Mouse (Mus musculus) midbrain, embryonic 12.5 days (tissue): Measurements from ENCODE around the gene Coasy. TPM values are rescaled to one million over a fixed set of nuclear protein-coding genes. Genes with fewer than 3 reads are reported as not detected.

Experiments
- ATAC-seq: fragments of 200-750 bp; cut with Nextera tagmentation; 2 replicates; pipeline ENCODE4 v1.8.0; 2017; ENCODE audit warnings: low read depth, moderate TSS enrichment, moderate library complexity; ENCODE audit not compliant: low FRiP score
- H3K27ac ChIP-seq: fragments of 300-500 bp; sonication (generic); replicated peaks from 2 replicates; pipeline ENCODE4 v1.5.1; 2016; ENCODE audit warnings: mild to moderate bottlenecking
- H3K27me3 ChIP-seq: fragments of 300-500 bp; sonication (generic); 2 replicates; pipeline ENCODE4 v1.6.1; 2016; ENCODE audit warnings: mild to moderate bottlenecking
- H3K36me3 ChIP-seq: fragments of 300-500 bp; sonication (generic); 2 replicates; pipeline ENCODE4 v1.6.1; 2016
- H3K4me1 ChIP-seq: fragments of 300-500 bp; sonication (generic); 2 replicates; pipeline ENCODE4 v1.6.1; 2016
- H3K4me2 ChIP-seq: fragments of 300-500 bp; sonication (generic); replicated peaks from 2 replicates; pipeline ENCODE4 v1.6.1; 2016; ENCODE audit warnings: mild to moderate bottlenecking, moderate library complexity
- H3K4me3 ChIP-seq: fragments of 300-500 bp; sonication (generic); 2 replicates; pipeline ENCODE4 v1.5.1; 2016; ENCODE audit warnings: mild to moderate bottlenecking
- H3K9ac ChIP-seq: fragments of 300-500 bp; sonication (generic); replicated peaks from 2 replicates; pipeline ENCODE4 v1.6.1; 2016; ENCODE audit warnings: mild to moderate bottlenecking, moderate library complexity
- H3K9me3 ChIP-seq: fragments of 300-500 bp; sonication (generic); 2 replicates; pipeline ENCODE4 v1.6.1; 2016; ENCODE audit warnings: mild to moderate bottlenecking
- WGBS: fragments of 180-500 bp; shearing (Covaris S2); methylation state at CpG from one replicate; pipeline ENCODE4 v1.1.7; 2016; 5-methylcytosine and 5-hydroxymethylcytosine counted together
- polyA plus RNA-seq: library from polyadenylated mRNA; unstranded; fragments of >200 nt; fragmentation: Nextera tagmentation; extraction: Ambion mirVana; gene quantifications from 2 replicates; pipeline ENCODE4 v1.2.1, GENCODE M21; 2016

Gene Coasy
- polyA plus RNA-seq, 1 experiment from 2014 or later, result 53.9 TPM

DNA sequence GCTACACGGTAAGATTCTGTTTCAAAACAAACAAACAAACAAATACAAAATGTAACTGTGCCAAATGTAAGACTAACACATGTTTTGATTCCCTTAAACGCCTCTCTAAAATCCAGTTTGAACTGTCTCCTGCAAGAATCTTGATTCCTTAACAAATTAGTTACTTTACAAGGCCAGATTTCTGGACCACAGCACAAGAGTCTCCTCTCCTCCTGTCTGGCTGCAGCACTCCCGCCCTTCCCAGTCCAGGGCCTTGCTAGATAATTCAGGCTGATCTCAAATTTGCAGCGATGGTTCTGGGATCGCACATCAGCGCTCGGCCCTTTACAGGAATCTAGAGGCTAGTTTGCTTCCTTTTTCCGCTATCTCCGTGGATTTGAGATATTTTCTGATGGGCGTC is 706 bp upstream of the Coasy start:
- peak overlapping the region; percentile 83 for H3K4me3 ChIP-seq
- peak overlapping the region; percentile 94 for H3K9ac ChIP-seq
- H3K4me1 ChIP-seq, result peaks cover 28% of the 10 kb centered on the region
- peaks cover 3% of the 10 kb centered on the region; the same call in 1 of the 2 replicates for H3K36me3 ChIP-seq
- peak overlapping the region; percentile 98 for H3K4me2 ChIP-seq
- ATAC-seq, result no peak
- H3K9me3 ChIP-seq, result no peaks in the 10 kb centered on the region
- 5% methylated on average over 10 of the region's 10 CpGs for WGBS
- H3K27me3 ChIP-seq, result peaks cover 50% of the 10 kb centered on the region
- H3K27ac ChIP-seq, result peak overlapping the region; percentile 84

DNA sequence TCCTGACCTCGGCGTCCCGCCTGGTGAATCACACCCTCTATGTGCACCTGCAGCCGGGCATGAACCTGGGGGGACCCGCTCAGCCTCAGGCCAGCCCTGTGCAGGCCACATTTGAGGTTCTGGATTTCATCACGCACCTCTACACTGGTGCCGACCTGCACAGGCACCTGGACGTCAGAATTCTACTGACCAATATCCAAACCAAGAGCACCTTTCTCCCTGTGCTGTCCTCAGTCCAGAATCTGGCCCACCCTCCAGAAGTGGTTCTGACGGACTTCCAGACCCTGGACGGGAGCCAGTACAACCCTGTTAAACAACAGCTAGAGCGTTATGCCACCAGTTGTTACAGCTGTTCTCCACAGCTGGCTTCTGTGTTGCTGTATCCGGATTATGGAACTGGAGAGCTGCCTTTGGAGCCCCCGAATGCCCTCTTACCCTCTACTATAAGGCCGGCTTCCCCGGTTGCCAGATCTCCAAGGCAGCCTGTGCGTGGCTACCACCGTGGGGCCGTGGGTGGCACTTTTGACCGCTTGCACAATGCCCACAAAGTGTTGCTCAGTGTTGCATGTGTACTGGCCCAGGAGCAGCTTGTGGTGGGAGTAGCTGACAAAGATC is 825 bp downstream of the Coasy start:
- H3K9me3 ChIP-seq, result no peaks in the 10 kb centered on the region
- peak overlapping the region; percentile 84 for H3K27ac ChIP-seq
- WGBS, result 37% methylated on average over 19 of the region's 19 CpGs
- 0 out of 2 replicates have a peak, but pooled peaks cover 2% of the 10 kb centered on the region for H3K36me3 ChIP-seq
- ATAC-seq, result no peak
- H3K9ac ChIP-seq, result peak overlapping the region; percentile 94
- peaks cover 34% of the 10 kb centered on the region for H3K27me3 ChIP-seq
- peak overlapping the region; percentile 98 for H3K4me2 ChIP-seq
- H3K4me1 ChIP-seq, result peaks cover 38% of the 10 kb centered on the region
- peak overlapping the region; percentile 83 for H3K4me3 ChIP-seq

DNA sequence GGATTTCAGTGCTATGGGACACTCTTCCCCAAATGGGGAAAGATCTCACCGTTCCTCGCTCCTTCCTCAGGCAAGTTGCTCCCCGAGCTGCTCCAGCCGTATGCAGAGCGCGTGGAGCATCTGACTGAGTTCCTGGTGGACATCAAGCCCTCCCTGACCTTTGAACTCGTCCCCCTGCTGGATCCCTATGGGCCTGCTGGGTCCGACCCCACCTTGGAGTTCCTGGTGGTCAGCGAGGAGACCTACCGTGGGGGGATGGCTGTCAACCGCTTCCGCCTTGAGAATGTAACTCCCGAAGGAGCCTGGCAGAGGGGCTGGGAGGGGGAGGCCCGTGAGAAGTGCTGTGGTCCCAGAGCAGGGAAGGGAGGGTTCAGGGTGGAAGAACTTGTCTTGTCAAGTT is 1.9 kb downstream of the Coasy start:
- H3K4me3 ChIP-seq, result no peak overlapping the region
- no peak overlapping the region for H3K4me2 ChIP-seq
- H3K36me3 ChIP-seq, result peaks cover 12% of the 10 kb centered on the region; the same call in 1 of the 2 replicates
- no peak overlapping the region for H3K9ac ChIP-seq
- no peak for ATAC-seq
- H3K4me1 ChIP-seq, result peaks cover 42% of the 10 kb centered on the region
- no peaks in the 10 kb centered on the region for H3K9me3 ChIP-seq
- H3K27me3 ChIP-seq, result peaks cover 24% of the 10 kb centered on the region
- WGBS, result 84% methylated on average over 14 of the region's 14 CpGs
- no peak overlapping the region for H3K27ac ChIP-seq

DNA sequence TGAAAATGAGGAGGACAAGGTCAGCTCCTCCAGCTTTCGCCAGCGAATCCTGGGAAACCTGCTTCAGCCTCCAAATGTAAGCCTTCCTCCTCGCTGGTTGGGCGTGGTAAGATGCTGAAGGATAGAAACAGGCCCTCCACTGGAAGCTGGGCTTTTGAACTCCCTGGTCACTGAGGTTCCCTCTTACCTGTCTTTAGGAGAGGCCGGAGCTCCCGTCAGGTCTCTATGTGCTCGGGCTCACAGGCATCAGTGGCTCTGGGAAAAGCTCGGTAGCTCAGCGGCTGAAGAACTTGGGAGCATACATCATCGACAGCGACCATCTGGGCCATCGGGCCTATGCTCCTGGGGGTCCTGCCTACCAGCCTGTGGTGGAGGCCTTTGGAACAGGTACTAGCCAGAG is 2.4 kb downstream of the Coasy start:
- H3K4me1 ChIP-seq, result peaks cover 42% of the 10 kb centered on the region
- no peaks in the 10 kb centered on the region for H3K9me3 ChIP-seq
- no peak overlapping the region for H3K27ac ChIP-seq
- no peak overlapping the region for H3K9ac ChIP-seq
- peaks cover 18% of the 10 kb centered on the region for H3K27me3 ChIP-seq
- H3K4me3 ChIP-seq, result no peak overlapping the region
- peaks cover 18% of the 10 kb centered on the region for H3K36me3 ChIP-seq
- no peak for ATAC-seq
- H3K4me2 ChIP-seq, result no peak overlapping the region
- WGBS, result 93% methylated on average over 12 of the region's 12 CpGs

DNA sequence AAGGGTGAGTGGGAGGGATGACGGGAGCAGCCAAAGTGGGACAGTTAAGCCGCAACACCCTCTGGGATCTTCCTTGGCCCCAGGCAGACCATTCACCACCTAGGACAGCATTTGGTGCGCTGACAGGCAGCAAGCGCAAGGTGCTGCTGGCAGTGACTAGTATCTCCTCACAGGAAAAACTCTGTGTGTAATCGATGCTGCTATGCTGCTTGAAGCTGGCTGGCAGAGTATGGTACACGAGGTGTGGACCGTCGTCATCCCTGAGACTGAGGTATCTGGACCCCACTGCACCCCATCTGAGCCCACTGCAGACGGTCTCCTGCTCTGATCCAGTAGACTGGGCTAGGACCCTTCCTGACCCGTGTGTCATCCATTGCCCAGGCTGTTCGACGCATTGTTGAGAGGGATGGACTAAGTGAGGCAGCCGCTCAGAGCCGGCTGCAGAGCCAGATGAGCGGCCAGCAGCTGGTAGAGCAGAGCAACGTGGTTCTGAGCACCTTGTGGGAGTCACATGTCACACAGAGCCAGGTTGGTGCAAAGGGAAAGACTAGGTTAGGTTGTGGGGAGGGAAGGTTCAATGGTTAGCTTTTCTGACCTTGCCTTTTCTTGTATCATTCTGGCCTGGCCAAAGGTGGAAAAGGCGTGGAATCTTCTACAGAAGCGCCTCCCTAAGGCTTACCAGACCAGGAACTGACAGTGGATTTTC is 3.4 kb downstream of the Coasy start:
- H3K4me3 ChIP-seq, result no peak overlapping the region
- ATAC-seq, result no peak
- H3K9ac ChIP-seq, result peak overlapping the region; percentile 81; the same call in 1 of the 2 replicates
- no peaks in the 10 kb centered on the region for H3K9me3 ChIP-seq
- H3K4me2 ChIP-seq, result no peak overlapping the region
- peaks cover 8% of the 10 kb centered on the region for H3K27me3 ChIP-seq
- H3K4me1 ChIP-seq, result peaks cover 42% of the 10 kb centered on the region
- H3K27ac ChIP-seq, result no peak overlapping the region
- peaks cover 27% of the 10 kb centered on the region for H3K36me3 ChIP-seq
- WGBS, result 93% methylated on average over 18 of the region's 18 CpGs

DNA sequence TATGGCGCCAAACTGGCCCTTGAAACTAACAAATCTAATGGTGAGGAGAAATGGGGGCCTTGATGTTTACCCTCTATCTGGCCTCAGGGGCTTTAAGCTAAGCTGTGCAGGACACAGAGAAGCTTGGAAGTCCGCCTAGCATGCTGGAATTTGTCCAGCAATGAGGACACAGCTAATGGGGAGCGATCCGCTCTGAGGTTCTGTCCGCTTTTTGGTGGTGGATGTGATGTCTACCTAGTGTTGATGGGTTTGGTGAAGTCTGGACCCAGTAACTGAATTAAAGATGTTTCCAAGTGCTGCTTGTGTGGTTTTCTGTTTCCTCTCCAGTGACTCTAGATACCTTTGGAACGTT is 3.9 kb downstream of the Coasy start:
- peak overlapping the region; percentile 91 for H3K27ac ChIP-seq
- no peaks in the 10 kb centered on the region for H3K9me3 ChIP-seq
- H3K9ac ChIP-seq, result peak overlapping the region; percentile 81; the same call in 1 of the 2 replicates
- peaks cover 3% of the 10 kb centered on the region for H3K27me3 ChIP-seq
- peaks cover 42% of the 10 kb centered on the region for H3K4me1 ChIP-seq
- no peak for ATAC-seq
- H3K4me3 ChIP-seq, result peak overlapping the region; percentile 71
- H3K4me2 ChIP-seq, result peak overlapping the region; percentile 94
- H3K36me3 ChIP-seq, result peaks cover 33% of the 10 kb centered on the region
- WGBS, result 86% methylated on average over 6 of the region's 6 CpGs

DNA sequence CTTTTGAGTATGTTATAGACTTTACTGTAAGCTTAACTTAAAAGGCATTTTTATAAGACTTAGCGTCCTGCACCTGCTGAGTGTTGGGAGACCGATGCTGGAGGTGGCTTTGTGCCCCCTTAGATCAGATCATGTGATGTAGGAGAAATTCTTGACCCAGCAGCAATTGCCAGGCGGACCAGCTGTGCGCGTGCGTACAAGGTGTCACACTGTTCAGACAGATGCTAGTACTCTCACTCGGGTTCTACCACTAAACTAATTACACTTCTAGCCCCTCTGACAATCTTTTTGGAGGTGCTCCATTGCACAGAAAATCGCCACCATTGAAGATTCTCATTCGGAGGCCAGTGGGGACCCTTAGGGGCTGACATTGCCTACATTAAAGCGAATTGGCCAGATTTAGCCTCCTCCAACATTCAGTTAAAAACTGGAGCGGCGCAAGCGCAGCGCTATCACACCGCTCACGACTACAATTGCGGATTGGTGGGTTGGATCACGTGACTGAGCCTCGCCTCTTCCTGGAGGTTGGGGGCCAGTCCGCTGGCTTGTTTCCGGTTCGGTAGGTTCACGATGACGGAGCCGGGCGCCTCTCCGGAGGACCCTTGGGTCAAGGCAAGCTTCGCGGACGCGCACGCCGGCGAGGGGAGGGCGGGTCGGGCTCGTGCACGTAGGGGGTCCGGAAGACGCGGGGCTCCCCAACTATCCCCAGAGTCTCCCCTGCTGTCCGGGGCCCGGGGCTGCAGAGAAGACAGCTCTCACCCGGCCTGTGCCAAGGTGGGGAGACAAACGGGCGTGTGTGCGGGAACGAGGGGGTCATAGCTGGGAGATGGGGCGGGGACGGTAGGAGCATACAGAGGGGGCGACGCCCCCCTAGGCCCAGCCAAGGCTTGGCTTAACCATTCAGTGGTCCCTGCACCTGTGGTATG is 4.7 kb downstream of the Coasy start, which contains the start of gene Mlx:
TSS of gene Mlx (plus strand) at position 522 of the 926 bp plus-strand sequence.
- Histone ChIP-seq H3K4me3 (peak within 1 kb of the TSS; percentile 71), H3K9ac (peak within 1 kb of the TSS; percentile 81), H3K36me3 (peaks cover 40% of the 10 kb centered on the region), H3K4me1 (peaks cover 36% of the 10 kb centered on the region), H3K9me3 (no peaks in the 10 kb centered on the region), H3K4me2 (peak within 1 kb of the TSS; percentile 94), H3K27me3 (no peaks in the 10 kb centered on the region), H3K27ac (peak within 1 kb of the TSS; percentile 91)
- 3% methylated on average over 40 of the region's 52 CpGs for WGBS
- peak; percentile 68 for ATAC-seq

DNA sequence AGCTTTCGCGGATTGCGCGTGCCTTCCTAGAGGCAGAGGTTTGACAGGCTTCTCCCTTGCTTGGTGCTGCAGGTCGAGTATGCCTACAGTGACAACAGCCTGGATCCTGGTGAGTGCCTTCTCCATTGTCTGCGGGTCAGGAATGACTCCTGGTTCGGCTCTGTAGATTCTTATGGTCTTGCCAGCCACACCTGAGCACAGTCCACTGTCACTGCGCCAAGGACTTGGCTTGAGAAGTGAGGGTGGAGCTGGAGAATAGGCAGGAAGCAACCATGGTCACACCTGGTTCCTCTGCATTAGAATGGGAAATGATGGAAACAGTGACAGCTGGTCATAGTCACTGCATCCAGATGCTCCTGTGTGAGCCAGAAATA is 5.3 kb downstream of the Coasy start:
- Histone ChIP-seq H3K9ac (peak overlapping the region; percentile 81), H3K4me2 (peak overlapping the region; percentile 94), H3K4me3 (peak overlapping the region; percentile 71), H3K27ac (peak overlapping the region; percentile 91), H3K36me3 (peaks cover 46% of the 10 kb centered on the region), H3K4me1 (peaks cover 36% of the 10 kb centered on the region), H3K27me3 (no peaks in the 10 kb centered on the region), H3K9me3 (no peaks in the 10 kb centered on the region)
- 14% methylated on average over 8 of the region's 8 CpGs for WGBS
- no peak; the same call in 1 of the 2 replicates for ATAC-seq

DNA sequence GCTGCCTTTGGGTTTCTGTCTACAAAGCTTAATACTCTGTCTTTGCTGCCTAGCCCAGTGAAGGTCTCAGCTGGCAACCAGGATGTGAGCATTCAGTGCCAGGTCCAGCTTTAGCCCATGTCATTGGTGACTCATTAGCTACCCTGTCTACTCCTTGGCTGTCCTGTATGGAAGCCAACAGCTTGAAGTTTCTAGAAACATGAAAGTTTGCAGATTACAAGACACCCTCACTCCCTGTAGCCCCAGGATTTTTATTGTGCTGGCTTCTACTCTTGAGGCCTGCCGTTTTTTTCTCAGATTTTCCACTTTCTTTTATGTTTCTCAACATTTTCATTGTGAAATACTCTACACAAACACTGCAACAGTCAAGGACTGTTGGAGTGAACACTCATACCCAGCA is 7.6 kb downstream of the Coasy start:
- no peaks in the 10 kb centered on the region for H3K9me3 ChIP-seq
- H3K36me3 ChIP-seq, result peaks cover 60% of the 10 kb centered on the region
- H3K27ac ChIP-seq, result no peak overlapping the region
- peaks cover 41% of the 10 kb centered on the region for H3K4me1 ChIP-seq
- no peak overlapping the region for H3K4me2 ChIP-seq
- H3K4me3 ChIP-seq, result no peak overlapping the region
- no peaks in the 10 kb centered on the region for H3K27me3 ChIP-seq
- ATAC-seq, result no peak
- no peak overlapping the region for H3K9ac ChIP-seq
- WGBS, result 93% methylated on average over 1 of the region's 1 CpGs

DNA sequence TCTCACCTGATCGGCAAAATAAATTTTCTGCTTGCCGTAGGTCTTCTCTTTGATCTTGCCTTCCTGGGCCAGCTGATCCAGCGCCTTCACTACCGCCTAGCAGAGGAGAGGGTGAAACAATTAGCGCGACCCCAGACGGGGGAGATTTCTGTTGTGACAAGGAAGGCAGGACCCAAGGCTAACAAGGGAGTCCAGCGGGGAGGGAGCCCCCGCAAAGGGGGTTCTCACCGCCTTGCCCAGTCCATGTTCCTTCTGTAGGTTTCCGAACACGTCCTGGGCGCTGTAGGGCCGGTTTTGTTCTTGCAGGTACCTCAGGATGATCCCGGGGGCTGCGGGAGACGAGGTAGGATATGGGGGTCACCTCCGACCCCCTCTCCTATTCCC is 12.6 kb downstream of the Coasy start:
- H3K9me3 ChIP-seq, result no peaks in the 10 kb centered on the region
- H3K4me1 ChIP-seq, result peaks cover 20% of the 10 kb centered on the region
- H3K36me3 ChIP-seq, result peaks cover 73% of the 10 kb centered on the region
- H3K27me3 ChIP-seq, result no peaks in the 10 kb centered on the region
- H3K4me3 ChIP-seq, result peak overlapping the region; percentile 58
- no peak for ATAC-seq
- H3K4me2 ChIP-seq, result peak overlapping the region; percentile 95
- WGBS, result 2% methylated on average over 18 of the region's 18 CpGs
- H3K27ac ChIP-seq, result peak overlapping the region; percentile 54; the same call in 1 of the 2 replicates
- H3K9ac ChIP-seq, result peak overlapping the region; percentile 68

DNA sequence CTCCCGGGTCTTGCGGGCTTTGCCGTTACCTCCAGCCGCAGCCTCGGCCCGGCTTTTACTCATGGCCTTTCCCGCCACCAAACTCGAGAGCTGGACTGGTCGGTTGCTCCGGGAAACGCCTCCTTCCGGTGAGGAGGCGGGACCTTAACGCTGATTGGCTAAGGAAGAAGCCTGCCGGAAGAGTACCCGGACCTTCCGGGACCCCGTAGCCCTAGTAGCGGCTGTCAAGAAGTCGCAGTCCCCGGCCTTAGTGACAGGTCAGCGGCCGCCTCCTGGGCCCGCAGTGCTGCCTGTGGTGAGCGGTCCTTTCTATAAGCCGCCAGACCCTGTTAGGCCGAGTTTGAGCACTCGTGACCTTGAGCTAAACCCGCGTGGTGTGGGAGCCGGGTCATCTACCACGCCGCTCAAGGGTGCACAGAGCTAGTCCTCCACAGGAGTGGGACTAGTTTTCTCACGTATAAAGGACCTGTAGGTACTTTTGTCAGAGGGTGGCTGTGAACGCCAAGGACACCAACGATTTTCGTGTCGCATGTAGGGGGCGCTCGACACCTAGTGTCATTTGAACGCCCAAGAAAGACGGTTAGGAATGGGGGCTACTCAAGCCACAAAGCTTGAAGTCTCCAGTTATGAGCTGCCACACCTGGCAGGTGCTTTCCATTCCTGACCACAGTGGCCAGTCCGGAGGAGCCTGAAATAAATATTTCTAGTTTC is 13.1 kb downstream of the Coasy start, which contains the start of gene Psmc3ip:
TSS of gene Psmc3ip (minus strand) at position 123 of the 711 bp plus-strand sequence.
- H3K4me3 ChIP-seq, result peak within 1 kb of the TSS; percentile 58
- peaks cover 73% of the 10 kb centered on the region for H3K36me3 ChIP-seq
- peak within 1 kb of the TSS; percentile 79 for H3K27ac ChIP-seq
- peaks cover 20% of the 10 kb centered on the region for H3K4me1 ChIP-seq
- peak within 1 kb of the TSS; percentile 68 for H3K9ac ChIP-seq
- peak; percentile 92 for ATAC-seq
- no peaks in the 10 kb centered on the region for H3K27me3 ChIP-seq
- under 1% methylated on average over 43 of the region's 43 CpGs for WGBS
- H3K4me2 ChIP-seq, result peak within 1 kb of the TSS; percentile 95
- H3K9me3 ChIP-seq, result no peaks in the 10 kb centered on the region
